Mouse (Mus musculus) urinary bladder, postnatal 4 days (tissue): ENCODE data around the gene Tex52.
"Not testable (repeated sequence)": the region's sequence is repeated elsewhere in the genome, so short reads cannot be mapped to it uniquely, and the experiment has no call there.

Source experiments
- DNase-seq, 2 experiments: peaks; one replicate each; pipeline ENCODE4 v3.0.0; 2021 to 2022; ENCODE audit warnings: low spot score in 2 of 2

The Tex52 gene

GRCm38 (mm10) chr6:128380594-128381167, 5.4 kb downstream of the Tex52 start:
- DNase-seq, result not testable (repeated sequence)

- no peak for DNase-seq
Observed at GRCm38 (mm10) chr6:128381254-128381653, 6.0 kb downstream of the Tex52 start.

- DNase-seq, result no peak
Observed at GRCm38 (mm10) chr6:128383752-128384151, 8.5 kb downstream of the Tex52 start.

DNA sequence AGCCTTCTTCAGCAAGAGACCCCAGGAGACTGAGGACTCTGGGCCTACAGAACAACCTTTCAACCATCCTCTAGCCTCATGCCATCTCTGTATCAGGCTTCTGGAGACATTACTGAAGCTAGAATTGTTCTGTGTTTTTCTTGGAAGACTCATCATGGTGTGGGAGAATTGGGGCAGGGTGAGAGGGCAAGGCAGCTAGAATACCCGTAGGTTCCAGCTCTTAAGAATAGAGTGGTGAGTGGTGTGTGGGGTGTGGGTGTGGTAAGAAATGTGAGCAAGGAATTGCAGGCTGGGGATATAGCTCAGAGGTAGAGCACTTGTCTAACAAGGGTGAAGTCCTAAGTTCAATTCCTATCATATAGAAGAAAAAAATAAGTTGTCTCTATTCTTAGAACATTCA, 9.8 kb downstream of the Tex52 start:
- DNase-seq, result no peak

DNA sequence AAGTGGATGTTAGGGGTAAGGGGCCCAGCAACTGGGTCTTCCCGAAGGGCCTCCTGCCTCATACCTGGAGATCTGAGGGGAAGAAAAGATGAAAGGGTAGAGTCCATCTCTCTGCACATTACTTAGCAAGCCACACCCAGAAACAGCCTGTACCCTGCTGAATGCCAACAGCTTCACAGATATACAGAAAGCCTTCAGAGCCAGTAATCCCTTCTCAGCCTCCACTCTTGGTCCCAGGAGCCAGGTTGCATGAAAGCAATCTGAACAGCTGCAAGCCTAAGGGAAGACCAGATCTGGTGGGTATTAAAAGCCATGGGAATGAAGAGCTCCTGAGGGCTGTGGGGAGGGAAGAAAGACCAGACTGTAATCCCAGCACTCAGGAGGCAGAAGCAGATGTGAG, 13.9 kb downstream of the Tex52 start:
- DNase-seq, result no peak

DNA sequence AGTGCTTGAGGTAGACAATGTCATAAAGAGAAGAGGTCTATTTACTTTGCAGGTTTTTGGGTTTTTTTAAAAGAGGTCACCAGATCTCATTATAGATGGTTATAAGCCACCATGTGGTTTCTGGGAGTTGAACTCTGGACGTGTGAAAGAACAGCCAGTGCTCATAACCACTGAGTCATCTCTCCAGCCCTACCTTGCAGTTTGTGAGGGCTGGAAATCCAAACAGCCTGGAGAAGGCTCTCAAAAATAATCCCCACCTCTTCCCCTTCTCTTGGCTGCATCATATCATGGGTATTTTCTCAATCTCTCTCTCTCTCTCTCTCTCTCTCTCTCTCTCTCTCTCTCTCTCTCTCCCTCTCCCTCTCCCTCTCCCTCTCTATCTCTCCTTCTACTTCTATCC, 15.4 kb downstream of the Tex52 start:
- no peak for DNase-seq

DNA sequence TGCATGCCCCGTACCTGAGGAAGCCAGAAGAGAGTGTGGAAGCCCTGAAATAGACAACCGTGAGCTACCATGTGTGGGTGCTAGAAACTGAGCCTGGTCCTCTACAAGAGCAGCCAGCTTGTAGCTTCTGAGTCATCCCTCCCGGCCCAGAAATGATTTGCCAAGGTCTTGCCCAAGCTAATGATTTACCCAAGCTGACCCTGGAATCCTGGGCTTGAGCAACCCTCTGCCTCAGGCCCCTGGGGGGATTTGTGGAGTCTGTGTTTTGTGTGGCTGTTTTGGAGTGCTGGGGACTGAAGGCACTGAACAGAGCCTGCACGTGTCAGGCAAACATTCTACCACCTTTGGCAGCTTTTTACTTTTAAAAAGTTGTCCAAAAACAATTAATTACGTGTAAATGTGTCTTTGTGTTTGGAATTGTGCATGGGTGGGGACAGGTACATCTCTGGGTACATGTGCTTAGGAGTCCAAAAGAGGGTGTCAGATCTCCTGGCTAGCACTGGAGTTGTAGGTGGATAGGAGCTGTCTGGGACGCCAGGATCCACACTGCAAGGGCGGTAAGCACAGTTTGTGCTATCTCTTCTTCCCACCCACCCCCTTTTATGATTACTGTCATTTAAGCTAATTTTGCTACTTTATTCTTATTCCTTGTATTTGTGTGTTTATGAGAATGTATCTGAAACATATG, 22.5 kb downstream of the Tex52 start:
- DNase-seq, result no peak

- no peak for DNase-seq
Observed at GRCm38 (mm10) chr6:128398996-128399395, 23.7 kb downstream of the Tex52 start, which contains the start of gene Nrip2. TSS of gene Nrip2 (plus strand) at chr6:128399296.

- peak in 1 of 2 experiments; percentile 40 for DNase-seq
Observed at GRCm38 (mm10) chr6:128399421-128400185, 24.3 kb downstream of the Tex52 start.

DNA sequence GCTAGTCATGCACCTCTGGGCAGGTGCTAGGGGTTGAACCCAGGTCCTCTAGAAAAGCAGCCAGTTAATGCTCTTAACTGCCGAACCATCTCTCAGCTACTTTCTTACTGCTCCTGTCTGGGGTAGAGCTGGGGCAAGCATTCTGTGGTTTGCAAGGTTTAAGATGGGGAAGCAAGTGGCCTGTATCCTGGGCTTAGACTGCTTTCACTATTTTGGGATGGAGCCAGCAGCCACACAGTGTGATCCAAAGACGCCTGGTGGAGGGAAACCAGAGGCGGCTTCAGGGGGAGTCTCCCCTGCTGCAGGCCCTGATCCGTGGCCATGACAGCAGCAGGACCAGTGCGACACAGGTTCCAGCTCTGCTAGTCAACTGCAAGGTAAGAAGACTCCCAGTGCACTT, 29.5 kb downstream of the Tex52 start:
- DNase-seq, result no peak

DNA sequence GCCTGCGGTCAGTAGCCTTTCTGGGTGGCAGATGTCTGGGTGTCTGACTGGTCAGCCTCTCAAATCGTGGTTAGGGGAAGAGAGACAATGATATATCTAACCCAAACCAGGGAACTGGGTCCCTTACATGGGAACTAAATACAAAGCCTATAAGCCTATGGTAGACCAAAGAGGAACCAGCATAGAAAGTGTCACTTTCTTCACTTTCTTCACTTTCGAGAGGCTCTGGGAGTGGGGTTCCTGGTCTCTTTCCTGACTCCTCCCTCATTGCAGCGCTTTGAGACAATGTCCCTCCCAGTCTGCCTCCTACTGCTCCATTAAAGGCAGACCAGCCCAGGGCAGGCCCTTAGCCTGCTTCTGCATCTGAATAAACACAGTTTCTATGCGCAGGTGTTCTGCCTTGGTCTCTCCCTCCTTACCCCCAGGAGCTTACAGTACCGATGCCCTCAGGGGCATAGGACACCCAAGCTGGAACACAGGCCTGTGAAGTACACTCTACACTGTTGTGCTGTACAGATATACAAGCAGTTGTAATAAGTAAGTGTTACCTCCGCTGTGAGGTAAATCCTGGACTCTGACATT, 33.4 kb downstream of the Tex52 start:
- DNase-seq, result no peak

- DNase-seq, result no peak
Observed at GRCm38 (mm10) chr6:128410305-128410704, 35.0 kb downstream of the Tex52 start.

DNA sequence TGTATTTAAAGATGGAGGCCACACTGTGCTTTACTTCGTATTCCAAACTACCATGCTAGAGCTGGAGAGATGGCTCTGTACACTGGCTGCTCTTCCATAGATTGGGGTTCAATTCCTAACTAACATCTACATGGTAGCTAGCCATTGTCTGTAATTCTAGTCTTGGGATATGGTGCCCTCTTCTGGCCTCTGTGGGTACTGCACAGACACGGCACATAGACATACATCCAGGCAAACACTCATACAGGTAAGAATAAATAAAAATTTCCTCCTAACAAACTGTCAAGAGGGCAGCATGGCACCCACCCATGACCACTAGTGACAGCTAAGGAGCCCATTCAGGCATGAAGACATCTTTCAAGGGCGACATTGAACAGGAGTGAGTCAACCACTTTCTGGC, 35.9 kb downstream of the Tex52 start:
- DNase-seq, result peak; percentile 60 to 80

DNA sequence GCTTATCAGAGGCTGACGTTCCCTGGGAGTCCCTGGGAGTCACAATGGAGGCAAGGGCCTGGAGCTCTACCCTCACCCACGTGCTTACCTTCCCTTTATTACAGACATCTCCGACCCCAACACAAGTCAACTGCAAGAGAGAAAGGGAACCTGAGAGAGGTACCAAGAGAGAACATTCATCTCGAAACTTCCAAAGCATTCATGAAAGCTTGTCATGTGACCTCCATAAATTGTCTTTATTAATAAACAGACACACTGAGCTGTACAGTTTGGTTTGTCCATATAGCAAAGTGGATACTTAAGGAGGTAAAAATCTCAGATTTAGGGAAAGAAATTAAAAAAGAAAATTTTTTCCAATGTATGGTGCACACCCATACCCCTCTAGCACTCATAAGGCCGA, 40.9 kb downstream of the Tex52 start:
- DNase-seq, result no peak

DNA sequence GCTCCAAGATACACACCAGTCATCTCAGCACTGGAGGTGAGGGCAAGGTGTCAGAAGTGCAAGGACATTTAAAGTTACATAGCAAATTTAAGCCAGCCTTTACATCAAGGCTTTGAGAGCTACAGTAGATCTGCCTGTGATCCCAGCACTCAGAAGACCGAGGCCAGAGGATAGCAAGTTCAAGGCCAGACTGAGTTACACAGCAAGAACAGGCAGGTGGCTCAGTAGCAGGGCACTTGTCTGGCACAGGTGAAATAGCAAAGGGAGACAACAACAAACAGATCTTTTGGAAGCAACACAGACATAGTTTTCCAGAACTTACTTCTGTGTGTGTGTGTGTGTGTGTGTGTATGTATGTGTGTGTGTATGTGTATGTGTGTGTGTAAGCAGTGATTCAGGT, 42.8 kb downstream of the Tex52 start:
- no peak for DNase-seq

- no peak for DNase-seq
Observed at GRCm38 (mm10) chr6:128421036-128421435, 45.8 kb downstream of the Tex52 start.

- DNase-seq, result no peak
Observed at GRCm38 (mm10) chr6:128421480-128421879, 46.2 kb downstream of the Tex52 start.

- DNase-seq, result no peak
Observed at GRCm38 (mm10) chr6:128423496-128424268, 48.4 kb downstream of the Tex52 start.

- DNase-seq, result peak; percentile 93 to 94
Observed at GRCm38 (mm10) chr6:128424269-128425019, 49.2 kb downstream of the Tex52 start, which contains the start of gene Itfg2. TSS of gene Itfg2 (minus strand) at chr6:128424931.

- DNase-seq, result no peak
Observed at GRCm38 (mm10) chr6:128425046-128425445, 49.8 kb downstream of the Tex52 start.

DNA sequence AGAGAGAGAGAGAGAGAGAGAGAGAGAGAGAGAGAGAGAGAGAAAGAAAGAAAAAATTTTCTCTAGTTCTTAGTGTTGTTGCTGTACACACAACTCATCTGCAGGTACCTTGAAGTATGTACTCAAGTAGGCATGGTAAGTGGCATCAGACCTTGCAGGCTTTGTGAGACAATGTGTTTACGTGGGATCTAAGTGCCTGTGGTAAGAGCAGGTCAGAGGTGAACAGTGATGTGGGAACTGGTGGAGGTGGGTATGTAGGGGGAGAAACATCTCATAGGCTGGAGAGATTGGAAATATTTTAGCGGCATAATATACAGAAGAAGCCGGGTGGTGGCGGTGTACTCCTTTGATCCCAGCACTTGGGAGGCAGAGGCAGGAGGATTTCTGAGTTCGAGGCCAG, 52.3 kb downstream of the Tex52 start:
- DNase-seq, result no peak
